Mouse (Mus musculus) limb, embryonic 14.5 days (tissue): ENCODE measurements around the gene Vps45. TPM values are rescaled to one million over a fixed set of nuclear protein-coding genes. Genes with fewer than 3 reads are reported as not detected.

Experiments used
- ATAC-seq: fragments of 200-750 bp; cut with Nextera tagmentation; 2 replicates; pipeline ENCODE4 v1.8.0; 2017; ENCODE audit warnings: low read depth, moderate number of reproducible peaks, moderate TSS enrichment; ENCODE audit not compliant: low FRiP score
- DNase-seq: peaks from one replicate; pipeline ENCODE4 v3.0.0-alpha.2; 2015; ENCODE audit warnings: low spot score
- H3K27ac ChIP-seq: fragments of 300-500 bp; sonication (generic); replicated peaks from 2 replicates; pipeline ENCODE4 v1.5.1; 2014; ENCODE audit warnings: low read depth, mild to moderate bottlenecking, low read length, moderate library complexity, mixed read lengths
- H3K27me3 ChIP-seq: fragments of 300-500 bp; sonication (generic); 2 replicates; pipeline ENCODE4 v1.6.1; 2014; ENCODE audit warnings: low read length, mixed read lengths; ENCODE audit not compliant: control insufficient read depth, insufficient read depth
- H3K36me3 ChIP-seq: fragments of 300-500 bp; sonication (generic); 2 replicates; pipeline ENCODE4 v1.6.1; 2014; ENCODE audit warnings: mild to moderate bottlenecking, low read length, moderate library complexity, mixed read lengths; ENCODE audit not compliant: control insufficient read depth, insufficient read depth
- H3K4me1 ChIP-seq: fragments of 300-500 bp; sonication (generic); 2 replicates; pipeline ENCODE4 v1.6.1; 2014; ENCODE audit warnings: antibody characterized with exemption, low read length, mixed read lengths; ENCODE audit not compliant: control insufficient read depth, insufficient read depth
- H3K4me2 ChIP-seq: fragments of 300-500 bp; sonication (generic); replicated peaks from 2 replicates; pipeline ENCODE4 v1.6.1; 2014; ENCODE audit warnings: low read depth, mild to moderate bottlenecking, low read length, moderate library complexity; ENCODE audit not compliant: severe bottlenecking
- H3K4me3 ChIP-seq: fragments of 300-500 bp; sonication (generic); replicated peaks from 2 replicates; pipeline ENCODE4 v1.5.1; 2014; ENCODE audit warnings: low read length
- H3K9ac ChIP-seq: fragments of 300-500 bp; sonication (generic); 2 replicates; pipeline ENCODE4 v1.6.1; 2014; ENCODE audit warnings: mild to moderate bottlenecking, low read depth, low read length, moderate library complexity; ENCODE audit not compliant: severe bottlenecking
- H3K9me3 ChIP-seq: fragments of 300-500 bp; sonication (generic); 2 replicates; pipeline ENCODE4 v1.6.1; 2016; ENCODE audit warnings: low read length; ENCODE audit not compliant: control insufficient read depth
- POLR2A ChIP-seq: fragments of 200-500 bp; IDR thresholded peaks from 2 replicates; pipeline ENCODE4 v1.8.0; 2012; ENCODE audit warnings: inconsistent platforms, mild to moderate bottlenecking, moderate library complexity, borderline replicate concordance; ENCODE audit not compliant: insufficient read depth, insufficient read length; ENCODE audit errors: extremely low read depth
- WGBS: fragments of 180-500 bp; shearing (Covaris S2); extraction: QIAGEN DNeasy Blood & Tissue Kit; methylation state at CpG from one replicate; pipeline ENCODE4 v1.1.7; 2014; 5-methylcytosine and 5-hydroxymethylcytosine counted together
- polyA plus RNA-seq, 2 experiments: library from polyadenylated mRNA; depleted of rRNA in 1 of 2; stranded (reverse) in 1 of 2; unstranded in 1 of 2; fragments of >200 nt; fragmentation: Nextera tagmentation in 1 of 2; extraction: Ambion mirVana in 1 of 2; gene quantifications; 2 replicates each; pipeline versions ENCODE4 v1.2.1 to v1.2.3; 2012 to 2014

Gene Vps45
- polyA plus RNA-seq, 2 experiments = 16.5 to 27.0 TPM

- H3K9me3 ChIP-seq = no peaks in the 10 kb centered on the region
- TF ChIP-seq POLR2A = no peak
- no peak overlapping the region for H3K27ac ChIP-seq
- DNase-seq (peak; percentile 40), ATAC-seq (no peak)
- peak overlapping the region; percentile 13; the same call in 1 of the 2 replicates for H3K4me3 ChIP-seq
- peak overlapping the region; percentile 31 for H3K4me2 ChIP-seq
- peaks cover 16% of the 10 kb centered on the region for H3K4me1 ChIP-seq
- no peaks in the 10 kb centered on the region for H3K36me3 ChIP-seq
- H3K27me3 ChIP-seq = no peaks in the 10 kb centered on the region
- 26% methylated on average over 14 of the region's 14 CpGs for WGBS
- H3K9ac ChIP-seq = no peak overlapping the region
These were observed 44.0 kb upstream of the Vps45 start for GRCm38 (mm10) chr3:96102100-96102872.

- no peak overlapping the region for H3K4me3 ChIP-seq
- ATAC-seq = no peak
- H3K27ac ChIP-seq = no peak overlapping the region
- H3K9me3 ChIP-seq = no peaks in the 10 kb centered on the region
- peaks cover 10% of the 10 kb centered on the region for H3K4me1 ChIP-seq
- TF ChIP-seq POLR2A = no peak
- no peaks in the 10 kb centered on the region for H3K36me3 ChIP-seq
- WGBS = 43% methylated on average over 7 of the region's 7 CpGs
- H3K27me3 ChIP-seq = no peaks in the 10 kb centered on the region
- DNase-seq = no peak
- H3K9ac ChIP-seq = no peak overlapping the region
- no peak overlapping the region for H3K4me2 ChIP-seq
These were observed 40.5 kb upstream of the Vps45 start for GRCm38 (mm10) chr3:96098616-96099267.

- ATAC-seq (no peak), DNase-seq (no peak)
- Histone ChIP-seq H3K27me3 (no peaks in the 10 kb centered on the region), H3K9me3 (no peaks in the 10 kb centered on the region), H3K27ac (no peak overlapping the region), H3K4me2 (no peak overlapping the region), H3K4me1 (peaks cover 10% of the 10 kb centered on the region), H3K4me3 (no peak overlapping the region), H3K9ac (no peak overlapping the region), H3K36me3 (no peaks in the 10 kb centered on the region)
- no peak for TF ChIP-seq POLR2A
- 51% methylated on average over 4 of the region's 4 CpGs for WGBS
These were observed 39.9 kb upstream of the Vps45 start for GRCm38 (mm10) chr3:96098168-96098567.

GRCm38 (mm10) chr3:96094203-96094602 is 35.9 kb upstream of the Vps45 start:
- 77% methylated on average over 13 of the region's 13 CpGs for WGBS
- Histone ChIP-seq H3K4me3 (no peak overlapping the region), H3K4me2 (no peak overlapping the region), H3K9me3 (no peaks in the 10 kb centered on the region), H3K27me3 (no peaks in the 10 kb centered on the region), H3K9ac (no peak overlapping the region), H3K36me3 (no peaks in the 10 kb centered on the region), H3K27ac (no peak overlapping the region), H3K4me1 (no peaks in the 10 kb centered on the region)
- ATAC-seq = no peak
- DNase-seq = no peak
- no peak for TF ChIP-seq POLR2A

- no peaks in the 10 kb centered on the region for H3K27me3 ChIP-seq
- no peaks in the 10 kb centered on the region for H3K9me3 ChIP-seq
- no peak for ATAC-seq
- no peak overlapping the region for H3K4me3 ChIP-seq
- no peak for DNase-seq
- H3K36me3 ChIP-seq = no peaks in the 10 kb centered on the region
- no peak for TF ChIP-seq POLR2A
- H3K4me2 ChIP-seq = no peak overlapping the region
- no peaks in the 10 kb centered on the region for H3K4me1 ChIP-seq
- no peak overlapping the region for H3K27ac ChIP-seq
- H3K9ac ChIP-seq = no peak overlapping the region
- WGBS = 57% methylated on average over 13 of the region's 13 CpGs
These were observed 35.2 kb upstream of the Vps45 start for GRCm38 (mm10) chr3:96093509-96093908.
